Mouse (Mus musculus): ENCODE measurements at regions not wholly inside any gene's neighbourhood (a gene's known extent, or its start where the extent isn't known, plus 50 kb on each side); places are given as distances from the start of the nearest gene placed in this dataset.

DNA sequence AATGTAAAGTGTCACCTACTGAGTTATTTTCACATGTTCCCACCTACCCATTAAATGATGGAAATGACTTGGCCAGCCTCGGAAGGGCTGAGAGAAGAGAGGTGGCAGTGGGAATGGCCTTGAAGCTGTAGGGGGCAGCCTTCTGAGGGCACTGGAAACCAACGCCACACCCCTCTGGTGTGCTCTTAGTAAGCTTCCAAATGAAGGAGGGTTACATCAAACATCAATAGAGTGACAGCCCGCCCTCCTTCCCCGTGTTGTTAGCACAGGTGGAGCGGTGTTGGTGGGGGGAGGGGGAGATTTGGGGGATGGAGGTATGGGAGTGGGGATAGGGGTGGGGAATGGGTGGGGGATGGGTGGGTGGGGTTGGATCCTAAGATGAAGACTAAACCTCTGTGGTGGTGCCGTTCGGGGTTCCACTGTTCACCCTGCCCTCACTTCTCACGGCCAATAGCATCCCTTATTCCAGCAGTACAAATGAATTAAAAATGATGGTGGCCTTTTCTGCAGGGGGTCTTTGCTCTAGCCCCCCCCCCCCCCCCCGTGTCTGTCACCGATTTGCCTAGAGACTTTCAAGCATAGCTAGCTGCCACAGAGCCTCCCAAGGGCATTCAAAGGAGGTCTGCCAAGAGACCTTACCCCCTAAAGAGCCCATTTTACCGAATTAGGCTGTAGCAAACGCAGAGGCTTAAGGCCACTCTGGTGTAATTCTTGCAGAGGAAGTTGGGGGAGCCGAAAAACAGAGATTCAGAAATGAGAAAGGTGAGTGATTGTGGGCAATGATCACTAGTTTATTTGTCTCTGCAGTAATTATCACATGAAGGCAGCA lies 267.4 kb upstream of the Kazn start:
- DNase-seq (ENCODE audit: low spot score), result no peak
- intact Hi-C loops (cut with DNase I), result no loop called here

DNA sequence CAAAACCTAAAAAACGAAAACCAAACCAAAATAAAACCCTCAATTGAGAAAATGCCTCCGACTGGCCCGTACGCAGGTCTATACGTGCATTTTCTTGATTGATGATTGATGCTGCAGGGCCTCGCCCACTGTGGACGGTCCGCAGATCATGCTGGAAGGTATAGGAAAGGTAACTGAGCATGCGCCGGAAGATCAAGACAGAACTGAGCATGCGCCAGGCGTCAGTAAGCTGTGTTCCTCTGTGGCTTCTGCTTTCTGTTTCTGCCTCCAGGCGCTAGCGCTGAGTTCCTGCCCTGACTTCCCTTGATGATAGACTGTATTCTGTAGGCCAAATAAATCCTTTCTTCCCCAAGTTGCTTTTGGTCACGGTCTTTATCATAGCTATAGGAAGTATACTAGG lies 264.6 kb upstream of the Kazn start:
- intact Hi-C loops (cut with DNase I), result no loop called here
- no peak for DNase-seq (ENCODE audit: low spot score)

DNA sequence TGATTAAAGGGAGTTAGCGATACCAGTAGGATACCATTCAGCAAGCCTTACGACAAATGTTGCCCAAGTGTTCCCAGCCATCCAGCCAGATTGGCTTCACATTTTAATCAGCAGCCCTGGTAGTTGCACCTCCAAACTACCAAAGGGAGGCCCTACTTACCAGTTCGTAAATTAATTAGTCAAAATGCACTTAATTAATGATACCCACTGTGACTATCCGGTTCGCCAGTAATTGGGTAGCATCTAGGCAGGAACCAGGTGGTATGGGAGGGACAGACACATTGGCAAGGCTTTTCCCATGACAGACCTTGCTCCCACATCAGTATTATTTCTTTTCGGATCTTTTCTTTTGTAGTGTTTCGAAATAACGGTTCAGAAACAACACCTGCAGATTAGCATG lies 262.0 kb upstream of the Kazn start:
- intact Hi-C loops (cut with DNase I), result no loop called here
- no peak for DNase-seq (ENCODE audit: low spot score)

DNA sequence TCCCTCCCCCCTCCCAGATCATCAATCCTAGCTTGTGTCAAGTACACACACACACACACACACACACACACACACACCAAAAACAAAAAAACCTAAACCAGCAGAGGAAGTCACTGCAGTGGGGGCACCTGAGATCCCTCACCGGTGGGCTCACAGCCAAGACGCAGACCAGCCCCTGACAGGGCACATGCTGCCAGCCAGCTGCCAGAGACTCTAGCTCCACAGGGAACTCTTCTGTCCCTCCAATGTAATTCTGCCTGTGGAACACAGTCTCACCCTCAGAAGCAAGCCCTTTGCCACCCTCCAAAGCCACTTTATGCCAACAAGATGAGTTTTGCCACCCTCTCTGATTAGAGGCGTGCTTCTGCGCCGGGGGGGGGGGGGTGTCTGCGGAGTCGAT lies 261.3 kb upstream of the Kazn start:
- intact Hi-C loops (cut with DNase I), result no loop called here
- DNase-seq (ENCODE audit: low spot score), result no peak

GRCm38 (mm10) chr4:142496605-142497004 lies 257.4 kb upstream of the Kazn start:
- no peak for DNase-seq (ENCODE audit: low spot score)
- intact Hi-C loops (cut with DNase I), result no loop called here

DNA sequence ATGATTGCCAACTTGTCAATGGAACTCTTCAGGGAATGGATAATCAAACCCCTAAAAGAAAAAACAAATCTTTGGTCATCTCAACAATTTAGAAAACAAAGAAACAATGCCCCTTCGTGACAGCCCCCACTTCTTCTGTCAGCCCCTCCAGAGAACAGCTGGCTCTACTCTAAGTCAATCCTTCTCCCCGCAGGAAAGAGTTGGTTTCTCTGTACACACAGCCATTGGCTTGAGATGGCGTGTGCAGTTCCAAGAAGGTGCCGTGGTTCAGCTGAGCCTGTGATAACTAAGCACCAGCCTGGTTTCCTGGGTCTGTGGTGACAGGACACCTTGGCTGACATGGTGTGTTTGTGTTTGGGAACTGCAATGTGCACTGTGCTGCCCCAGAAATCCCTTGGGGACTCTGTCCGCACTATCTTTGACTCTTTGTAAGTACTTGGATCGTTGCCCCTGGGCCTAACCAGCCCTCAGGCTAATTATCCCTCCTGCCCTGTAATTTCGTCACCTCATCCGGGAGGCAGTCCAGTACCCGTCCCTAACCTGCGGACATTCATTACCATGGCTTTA lies 253.8 kb upstream of the Kazn start:
- intact Hi-C loops (cut with DNase I), result no loop called here
- DNase-seq (ENCODE audit: low spot score), result peak; percentile 20

DNA sequence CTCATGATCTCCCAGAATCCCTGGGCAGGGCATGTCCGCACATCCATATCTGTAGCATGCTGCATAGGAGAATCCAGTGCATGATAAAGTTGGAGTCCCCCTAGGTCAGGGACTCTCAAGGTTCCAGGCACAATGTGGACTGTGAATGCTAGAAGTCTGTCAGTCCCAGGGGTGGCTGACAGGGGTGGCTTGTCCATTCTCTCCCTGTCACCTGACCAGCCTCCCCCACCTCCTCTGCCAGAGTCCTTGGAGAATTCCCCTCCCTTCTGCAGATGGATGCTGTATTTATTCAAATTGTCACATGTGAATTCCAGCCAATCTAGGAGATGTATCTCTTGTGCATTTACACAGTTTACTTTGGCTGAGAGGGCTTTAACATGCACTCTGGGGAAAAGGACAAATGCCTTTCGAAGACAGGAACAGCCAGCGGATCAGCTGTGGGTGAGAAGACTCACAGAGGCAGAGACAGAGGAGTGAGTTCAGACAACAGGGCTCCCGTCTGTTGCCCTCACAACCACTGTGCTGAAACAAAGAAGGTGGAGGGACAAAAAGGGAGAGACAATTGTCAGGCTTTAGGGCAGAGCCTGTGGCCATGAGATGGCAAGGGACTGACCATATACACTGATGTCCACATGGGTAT lies 246.7 kb upstream of the Kazn start:
- no peak for DNase-seq (ENCODE audit: low spot score)
- intact Hi-C loops (cut with DNase I), result no loop called here

DNA sequence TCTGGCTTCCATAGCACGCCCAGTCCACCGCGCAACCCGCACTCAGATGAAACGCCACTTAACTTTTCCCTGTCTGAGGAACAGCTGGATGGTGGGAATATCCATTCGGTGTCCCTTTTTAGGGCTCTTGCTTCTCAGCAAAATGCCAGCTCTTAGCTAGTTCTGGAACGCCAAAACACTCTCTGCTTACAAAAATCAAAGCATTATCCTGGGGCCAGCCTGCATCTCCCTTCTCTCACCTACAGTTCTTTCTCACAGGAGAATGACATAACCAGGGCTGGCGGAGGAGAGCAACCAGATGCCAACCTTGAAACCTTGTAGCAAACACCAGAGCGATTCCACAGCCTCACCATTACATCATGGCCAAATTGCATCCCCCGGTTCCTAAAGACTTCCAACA lies 236.4 kb upstream of the Kazn start:
- DNase-seq (ENCODE audit: low spot score), result no peak
- intact Hi-C loops (cut with DNase I), result no loop called here

- intact Hi-C loops (cut with DNase I), result no loop called here
- no peak for DNase-seq (ENCODE audit: low spot score)
These were observed 235.4 kb upstream of the Kazn start for GRCm38 (mm10) chr4:142474626-142475025.

GRCm38 (mm10) chr4:142474018-142474417 lies 234.8 kb upstream of the Kazn start:
- no peak for DNase-seq (ENCODE audit: low spot score)
- intact Hi-C loops (cut with DNase I), result no loop called here

GRCm38 (mm10) chr4:142473284-142473683 lies 234.1 kb upstream of the Kazn start:
- intact Hi-C loops (cut with DNase I), result no loop called here
- DNase-seq (ENCODE audit: low spot score), result no peak

DNA sequence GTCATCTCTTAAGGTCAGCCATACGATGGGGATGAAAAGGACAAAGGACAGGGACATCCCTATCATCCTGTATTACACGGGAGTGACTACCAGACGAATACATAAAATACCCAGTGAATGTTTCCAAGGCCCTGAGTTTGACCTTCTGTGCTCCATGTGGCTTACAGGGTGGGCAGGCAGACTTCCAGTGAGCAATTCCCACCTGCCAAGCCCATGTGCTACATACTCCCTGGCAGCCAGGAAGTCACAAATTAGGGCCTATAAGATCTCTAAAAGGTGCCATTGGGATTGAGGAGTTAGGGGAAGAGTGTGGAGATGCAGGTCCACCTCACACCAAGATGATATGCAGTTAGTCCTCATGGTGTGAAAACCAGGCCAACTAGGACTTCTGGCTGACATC lies 233.1 kb upstream of the Kazn start:
- no peak for DNase-seq (ENCODE audit: low spot score)
- intact Hi-C loops (cut with DNase I), result no loop called here

GRCm38 (mm10) chr4:142470784-142471183 lies 231.6 kb upstream of the Kazn start:
- intact Hi-C loops (cut with DNase I), result no loop called here

GRCm38 (mm10) chr4:142467920-142468319 lies 228.7 kb upstream of the Kazn start:
- no peak for DNase-seq (ENCODE audit: low spot score)
- intact Hi-C loops (cut with DNase I), result no loop called here

More at GRCm38 (mm10) chr4:142470784-142471183, 231.6 kb upstream of the Kazn start:
- no peak for DNase-seq (ENCODE audit: low spot score)

DNA sequence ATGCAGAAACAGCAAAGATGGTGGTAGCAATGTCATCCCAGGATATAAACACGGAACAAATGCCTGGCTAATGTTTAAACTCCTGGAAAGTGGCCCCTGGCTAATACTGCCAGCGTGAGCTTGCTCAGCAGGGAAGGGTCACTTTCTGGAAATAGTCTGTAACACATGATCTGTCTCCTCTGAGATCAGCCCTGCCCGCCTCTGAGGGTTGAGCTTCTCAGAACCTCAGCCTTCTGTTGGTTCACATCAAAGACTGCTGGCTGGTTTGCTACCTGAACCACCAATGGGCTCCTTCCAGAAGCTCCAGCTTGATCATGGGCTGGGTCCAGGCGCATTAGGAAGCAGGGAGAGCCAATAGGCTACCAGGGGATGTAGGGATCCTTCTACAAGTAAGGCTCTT lies 226.0 kb upstream of the Kazn start:
- intact Hi-C loops (cut with DNase I), result no loop called here
- no peak for DNase-seq (ENCODE audit: low spot score)

DNA sequence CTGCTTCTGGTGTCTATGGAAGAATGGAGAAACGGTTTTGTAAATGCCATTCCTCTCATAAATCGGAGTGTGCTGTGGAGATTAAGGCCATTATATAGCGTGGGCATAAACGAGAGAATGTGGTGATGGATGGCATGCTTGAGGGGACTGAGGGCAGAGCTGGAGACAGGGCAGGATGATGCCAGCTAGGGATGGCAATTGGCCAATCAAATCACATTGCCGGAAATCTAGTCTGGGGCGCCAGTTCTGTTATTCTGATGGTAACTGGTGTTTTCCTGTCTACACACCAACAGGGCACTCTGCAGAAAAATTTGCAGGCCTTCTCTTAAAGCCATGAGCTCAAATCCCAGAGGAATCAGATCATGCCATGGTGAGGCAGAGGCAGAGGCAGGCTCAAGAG lies 224.9 kb upstream of the Kazn start:
- no peak for DNase-seq (ENCODE audit: low spot score)
- intact Hi-C loops (cut with DNase I), result no loop called here

DNA sequence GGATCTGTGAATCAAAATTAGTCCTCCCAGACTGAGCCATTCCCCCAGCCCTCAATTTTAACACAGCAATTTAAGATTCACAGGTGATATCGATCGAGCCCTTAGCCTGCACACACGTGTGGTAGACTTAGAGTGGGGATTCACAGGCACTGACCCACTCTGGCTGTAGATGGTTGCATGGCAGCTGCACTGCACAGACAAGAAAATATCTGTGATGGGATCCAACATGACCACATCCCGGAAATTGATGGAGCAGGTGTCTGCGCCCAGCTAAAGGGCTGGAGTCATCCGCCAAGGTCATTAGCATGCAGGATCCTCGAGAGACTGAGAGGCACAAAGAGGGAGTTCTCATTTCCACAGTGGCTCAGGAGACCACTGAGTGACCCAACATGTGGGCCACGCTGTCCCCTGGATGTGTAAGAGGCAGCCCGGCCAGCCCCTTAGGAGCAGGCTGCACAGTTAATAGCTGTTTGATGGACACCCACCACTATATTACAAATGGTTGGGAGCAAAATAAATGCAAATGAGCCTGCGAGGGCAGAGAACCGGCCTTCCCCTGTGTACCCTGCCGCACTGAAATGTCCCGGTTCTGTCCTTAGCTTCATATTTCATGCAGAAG lies 221.4 kb upstream of the Kazn start:
- DNase-seq (ENCODE audit: low spot score), result no peak
- intact Hi-C loops (cut with DNase I), result no loop called here

DNA sequence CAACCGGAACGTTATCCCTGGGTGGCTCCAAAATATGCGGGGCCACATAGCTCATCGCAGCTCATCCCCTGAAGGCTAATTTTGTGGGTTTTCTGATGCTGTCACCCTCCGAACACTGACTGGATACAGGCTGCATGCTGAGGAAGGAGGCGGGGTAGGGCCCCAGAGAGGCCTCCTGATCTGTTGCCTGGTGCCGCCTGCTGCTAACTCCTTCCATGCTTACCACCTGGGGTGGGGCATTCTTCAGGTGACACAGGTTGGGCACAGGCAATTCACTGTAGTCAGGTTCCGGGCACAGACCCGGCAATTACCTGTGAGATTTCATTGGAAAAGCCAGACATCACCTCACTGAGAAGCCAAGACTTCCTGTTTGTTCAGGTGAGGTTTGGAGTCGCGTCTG lies 213.4 kb upstream of the Kazn start:
- intact Hi-C loops (cut with DNase I), result no loop called here
- no peak for DNase-seq (ENCODE audit: low spot score)

GRCm38 (mm10) chr4:142450884-142451283 lies 211.7 kb upstream of the Kazn start:
- DNase-seq (ENCODE audit: low spot score), result no peak
- intact Hi-C loops (cut with DNase I), result no loop called here

GRCm38 (mm10) chr4:142449713-142450112 lies 210.5 kb upstream of the Kazn start:
- intact Hi-C loops (cut with DNase I), result no loop called here

DNA sequence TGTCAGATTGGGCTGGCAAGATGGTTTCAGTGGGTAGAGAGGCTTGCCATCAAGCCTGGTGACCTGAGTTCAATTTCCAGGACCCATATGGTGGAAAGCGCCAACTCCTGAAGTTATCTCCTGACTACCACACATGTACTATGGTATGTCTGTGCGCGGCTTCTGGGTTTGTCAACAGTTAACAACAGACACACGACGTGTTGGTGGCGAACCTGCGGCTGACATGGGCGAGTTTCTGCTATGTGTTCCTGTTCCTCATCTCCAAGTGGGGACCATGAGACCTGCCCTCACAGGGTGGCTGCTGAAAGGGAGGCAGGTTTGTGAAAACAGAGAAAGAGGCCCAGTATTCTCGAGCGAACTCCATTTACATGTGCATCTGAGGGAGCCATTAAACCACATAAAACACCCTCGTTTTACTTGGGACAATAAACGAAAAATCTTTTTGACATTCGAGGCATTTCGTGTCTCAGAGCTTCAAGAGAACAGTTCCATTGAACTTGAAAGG lies 210.0 kb upstream of the Kazn start:
- intact Hi-C loops (cut with DNase I), result no loop called here
- no peak for DNase-seq (ENCODE audit: low spot score)

More at GRCm38 (mm10) chr4:142449713-142450112, 210.5 kb upstream of the Kazn start:
- DNase-seq (ENCODE audit: low spot score), result no peak

Data from heart, postnatal 25 days (tissue).